Mouse (Mus musculus) erythroblast, embryonic 14.5 days (primary cell): Measurements from ENCODE around the gene Etv5.

Experiments
- GATA1 ChIP-seq: IDR thresholded peaks from 2 replicates; pipeline ENCODE4 v1.6.1; 2012; ENCODE audit warnings: low read length, inconsistent platforms, mixed read lengths
- TAL1 ChIP-seq: IDR thresholded peaks from 3 replicates; pipeline ENCODE4 v1.6.1; 2012; ENCODE audit warnings: low read length, inconsistent platforms, mixed read lengths

DNA sequence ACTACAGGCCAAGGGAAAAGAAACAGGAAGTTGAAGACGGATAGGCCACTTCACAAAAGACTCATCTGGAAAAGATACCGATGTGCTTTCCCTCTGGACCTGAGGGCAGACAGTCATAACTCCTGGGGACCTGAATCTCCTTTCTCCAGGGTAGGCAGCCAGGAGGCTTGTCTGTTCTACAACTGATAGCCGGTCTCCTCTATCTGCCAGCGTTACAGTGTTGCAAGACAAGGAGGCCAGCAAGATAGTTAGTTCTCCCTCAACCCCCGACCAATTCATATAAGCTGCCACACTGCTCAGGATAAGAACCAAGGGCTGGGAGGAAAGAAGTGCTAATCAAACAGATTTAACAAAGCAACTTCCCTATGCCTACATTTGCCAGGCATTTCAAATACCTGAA lies 29.5 kb downstream of the Etv5 start:
- TF ChIP-seq GATA1 = no peak
- no peak for TF ChIP-seq TAL1
